Mouse (Mus musculus): ENCODE measurements around the gene Acvr1b.

The Acvr1b gene

DNA sequence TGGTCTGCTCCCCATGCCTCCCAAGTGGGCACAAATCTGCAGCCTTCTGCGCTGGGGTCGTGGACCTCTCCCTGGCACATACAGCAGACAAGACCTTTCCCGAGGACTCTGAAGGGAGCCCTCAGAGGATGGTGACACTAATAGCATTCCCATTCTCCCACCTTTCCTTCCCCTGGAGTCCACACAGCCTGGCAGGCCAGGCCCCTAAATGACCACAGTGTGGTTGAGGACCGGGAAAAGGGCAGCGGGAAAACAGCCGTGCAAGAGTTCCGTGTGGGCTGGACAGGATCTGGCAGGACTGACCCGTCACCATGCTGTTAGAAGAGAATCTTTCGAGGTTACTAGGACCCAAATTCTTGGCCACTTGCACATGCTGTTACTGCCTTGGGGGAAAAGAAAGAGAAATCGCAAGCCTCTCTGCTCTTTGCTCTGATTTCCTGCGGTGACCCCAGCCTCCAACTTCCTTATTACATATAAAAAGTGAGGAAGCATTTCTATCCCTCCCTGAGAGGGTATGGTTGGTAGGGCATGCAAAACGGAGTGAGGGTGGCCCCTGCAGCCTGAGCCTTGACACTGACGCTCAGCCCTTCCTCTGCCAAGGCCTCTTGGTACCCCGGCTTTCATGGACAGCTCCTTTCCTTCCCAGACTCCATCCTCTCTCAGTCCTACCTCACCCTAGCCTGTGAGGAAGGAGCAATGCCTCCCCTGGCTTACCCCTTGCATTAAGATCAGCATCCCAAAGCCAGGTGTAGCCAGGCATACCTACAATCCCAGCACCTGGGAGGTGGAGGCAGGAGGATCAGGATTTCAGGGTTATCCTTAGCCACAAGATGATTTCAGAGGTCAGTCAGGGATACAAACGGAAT, 27.5 kb upstream of the Acvr1b start:
- DNase-seq (ENCODE audit: low spot score): no peak

DNA sequence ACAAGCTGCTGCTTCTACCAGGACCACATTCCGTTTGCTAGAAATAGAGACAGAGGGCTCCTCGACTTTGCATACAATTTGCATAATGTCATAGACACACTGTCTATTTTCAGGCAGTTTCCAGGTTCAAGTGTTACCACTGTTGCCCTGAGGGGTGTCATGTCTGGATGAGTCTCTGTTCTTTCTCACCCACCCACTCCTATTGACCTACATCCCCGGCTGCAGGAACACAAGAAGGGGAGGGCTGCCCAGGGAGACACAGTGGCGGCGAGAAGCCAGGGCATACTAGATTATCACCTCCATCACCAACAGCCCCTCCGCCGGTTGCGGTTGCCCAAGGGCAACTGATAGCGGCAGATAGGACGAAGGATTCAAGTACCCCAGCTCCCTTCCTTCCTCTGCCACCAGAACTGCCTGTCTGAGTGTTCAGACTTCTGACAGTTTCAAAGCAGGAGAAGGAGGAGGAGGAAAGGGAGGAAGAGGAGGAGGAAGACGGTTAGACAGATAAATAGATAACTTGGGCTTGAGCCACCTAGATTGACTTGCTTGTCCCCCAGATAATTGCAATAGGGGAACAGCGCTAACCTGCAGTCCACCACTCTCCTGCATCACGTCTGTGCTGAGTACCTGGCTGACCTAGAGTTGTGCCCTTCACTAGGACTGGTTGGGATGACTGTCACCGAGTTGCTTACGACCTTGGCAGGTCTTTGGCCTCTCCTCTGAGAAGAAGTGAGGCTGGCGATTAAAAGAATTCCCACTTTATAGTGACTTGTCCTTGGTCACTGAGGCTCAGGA, 26.6 kb upstream of the Acvr1b start:
- DNase-seq (ENCODE audit: low spot score): no peak

DNA sequence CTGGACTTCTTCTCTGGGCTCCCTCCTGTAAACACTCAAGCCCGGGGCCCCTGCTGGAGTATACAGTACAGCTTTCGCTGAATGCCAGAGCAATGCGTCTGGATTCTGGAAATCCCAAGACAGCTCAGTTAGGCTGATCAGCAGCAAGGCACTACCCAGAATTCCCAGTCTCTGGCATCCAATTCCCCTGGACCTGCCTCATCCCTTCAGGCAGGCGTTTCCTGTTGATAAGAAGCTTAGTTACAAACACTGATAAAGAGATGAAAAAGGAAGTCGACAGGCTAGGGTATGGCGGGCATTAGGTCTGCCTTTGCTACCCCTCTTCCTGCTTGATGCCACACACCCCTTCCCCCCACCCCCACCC, 26.0 kb upstream of the Acvr1b start:
- DNase-seq (ENCODE audit: low spot score): no peak

DNA sequence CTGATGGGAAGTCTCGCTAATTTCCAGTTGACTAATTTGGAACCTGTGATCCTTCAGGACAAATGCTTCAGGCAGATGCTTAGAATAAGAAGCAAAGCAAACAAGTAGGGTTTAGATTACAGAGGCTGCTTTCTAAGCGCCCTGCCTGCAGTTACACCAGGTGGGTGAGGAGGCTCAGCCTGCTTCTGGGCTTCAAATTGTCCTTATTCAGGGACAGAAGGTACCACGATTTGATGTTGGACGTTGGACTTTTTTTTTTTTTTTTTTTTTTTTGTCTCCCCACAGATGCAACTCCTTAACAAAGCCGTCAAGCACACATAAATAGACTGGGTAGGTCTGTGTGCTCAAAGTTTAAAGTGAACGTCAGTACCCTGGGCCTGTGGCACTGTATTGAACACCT, 25.3 kb upstream of the Acvr1b start:
- DNase-seq (ENCODE audit: low spot score): no peak

DNA sequence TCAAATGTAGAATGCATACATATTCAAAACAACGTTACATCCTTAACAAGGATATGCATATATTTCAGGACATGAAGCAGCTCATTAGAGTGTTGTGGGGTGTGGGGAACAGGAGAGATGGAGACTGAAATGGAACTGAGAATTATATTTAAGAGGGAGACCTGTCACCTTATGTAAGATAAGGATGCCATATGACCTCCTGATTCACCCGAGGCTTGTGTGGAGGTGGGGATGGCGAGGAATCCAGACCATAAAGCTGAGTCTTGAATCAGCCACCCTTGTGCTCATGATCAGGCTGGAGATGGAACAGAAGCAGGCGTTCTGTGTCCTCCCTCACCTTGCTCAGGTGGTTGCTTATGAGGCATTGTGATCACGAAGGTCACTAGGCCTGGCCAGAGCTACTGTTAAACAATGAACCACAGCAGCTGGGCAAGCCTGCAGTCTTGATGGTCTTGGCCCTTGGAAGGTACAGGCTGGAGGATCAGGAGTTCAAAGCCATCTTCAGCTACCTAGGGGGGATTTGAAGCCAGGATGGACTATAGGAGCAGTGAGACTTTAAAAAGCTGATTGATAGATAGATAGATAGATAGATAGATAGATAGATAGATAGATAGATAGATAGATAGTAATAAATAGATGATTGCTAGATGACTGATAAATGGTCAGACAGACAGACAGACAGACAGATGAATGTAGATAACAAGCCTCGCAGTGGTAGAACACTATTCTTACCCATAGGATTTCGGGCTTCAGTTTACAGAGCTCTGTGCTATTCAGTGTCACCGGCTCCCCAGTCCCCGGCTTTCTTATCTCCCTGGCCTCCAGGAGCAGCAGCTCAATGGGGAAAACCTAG, 22.2 kb upstream of the Acvr1b start:
- no peak for DNase-seq (ENCODE audit: low spot score)

DNA sequence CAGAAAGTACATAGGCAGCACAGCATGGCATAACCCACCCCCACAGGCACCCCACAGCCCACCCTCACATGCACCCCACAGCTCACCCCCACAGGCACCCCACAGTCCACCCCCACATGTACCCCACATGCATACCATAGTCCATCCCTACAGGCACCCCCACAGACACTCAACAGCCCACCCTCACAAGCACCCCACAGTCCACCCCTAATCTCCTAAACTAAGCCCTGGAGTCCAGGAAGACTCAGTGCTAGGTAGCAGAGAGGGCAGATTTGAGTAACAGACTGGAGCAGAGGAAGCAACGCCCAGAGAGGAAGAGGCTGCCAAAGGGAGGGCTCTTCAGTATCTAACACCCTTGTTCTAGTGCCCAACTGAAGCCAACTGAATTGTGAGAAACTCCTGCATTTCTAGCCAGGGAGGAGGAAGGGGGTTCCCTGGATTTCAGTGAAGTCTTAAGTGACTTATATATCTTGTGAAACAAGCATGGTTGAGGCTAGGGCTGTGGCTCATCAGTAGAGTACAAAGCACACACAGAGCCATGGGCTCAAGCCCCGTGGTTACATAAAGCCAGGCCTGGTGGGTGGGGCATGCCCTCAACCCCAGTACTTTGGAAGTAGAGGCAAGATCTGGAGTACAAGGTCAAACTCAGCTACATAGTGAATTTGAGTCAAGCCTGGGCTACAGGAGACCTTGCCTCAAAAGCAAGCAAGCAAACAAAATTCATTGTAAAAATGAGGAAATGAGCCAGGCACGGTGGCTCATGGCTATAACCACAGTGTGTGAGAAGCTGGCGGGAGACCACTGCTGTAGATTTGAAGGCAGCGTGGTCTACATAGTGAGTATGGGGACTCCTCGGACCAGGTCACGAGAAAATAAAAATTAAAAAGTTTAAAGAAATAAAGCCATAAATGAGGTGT, 18.9 kb upstream of the Acvr1b start:
- no peak for DNase-seq (ENCODE audit: low spot score)

DNA sequence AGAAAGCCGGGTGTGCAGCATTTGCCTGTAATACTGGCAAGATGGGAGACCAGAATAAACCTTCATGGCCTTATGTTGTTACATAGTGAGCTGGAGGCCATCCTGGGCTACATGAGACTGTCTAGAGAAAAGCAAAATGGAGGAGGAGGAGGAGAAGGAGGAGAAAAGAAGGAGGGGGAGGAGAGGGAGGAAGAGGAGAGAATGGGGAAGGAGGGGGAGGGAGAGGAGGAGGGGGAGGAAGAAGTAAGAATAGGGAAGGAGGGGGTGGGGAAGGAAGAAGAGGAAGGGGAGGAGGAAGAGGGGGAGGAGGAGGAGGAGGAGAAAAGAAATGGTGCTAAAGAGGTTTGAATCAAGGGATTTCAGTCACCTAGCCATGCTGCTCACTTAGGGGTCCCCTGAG, 13.7 kb upstream of the Acvr1b start:
- no peak for DNase-seq (ENCODE audit: low spot score)

DNA sequence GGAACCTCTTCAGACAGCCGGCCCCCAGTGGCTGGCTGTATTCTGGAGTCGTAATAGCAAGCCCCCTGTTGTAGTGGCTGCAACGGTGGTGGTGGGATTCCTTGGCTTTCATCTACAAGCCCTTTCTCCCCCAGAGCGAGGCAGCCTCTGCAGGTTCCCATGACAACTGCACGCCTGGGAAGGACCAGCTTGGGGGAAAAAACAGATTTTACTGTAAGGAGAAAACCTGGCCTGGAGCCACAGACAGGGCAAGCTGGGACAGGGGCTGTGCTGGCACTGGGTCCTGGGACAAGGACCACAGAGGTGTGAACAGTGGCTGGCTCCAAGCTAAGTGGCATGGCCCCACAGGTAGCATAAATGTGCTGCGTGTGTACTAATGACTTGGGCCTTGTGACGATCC, 13.3 kb upstream of the Acvr1b start:
- no peak for DNase-seq (ENCODE audit: low spot score)

DNA sequence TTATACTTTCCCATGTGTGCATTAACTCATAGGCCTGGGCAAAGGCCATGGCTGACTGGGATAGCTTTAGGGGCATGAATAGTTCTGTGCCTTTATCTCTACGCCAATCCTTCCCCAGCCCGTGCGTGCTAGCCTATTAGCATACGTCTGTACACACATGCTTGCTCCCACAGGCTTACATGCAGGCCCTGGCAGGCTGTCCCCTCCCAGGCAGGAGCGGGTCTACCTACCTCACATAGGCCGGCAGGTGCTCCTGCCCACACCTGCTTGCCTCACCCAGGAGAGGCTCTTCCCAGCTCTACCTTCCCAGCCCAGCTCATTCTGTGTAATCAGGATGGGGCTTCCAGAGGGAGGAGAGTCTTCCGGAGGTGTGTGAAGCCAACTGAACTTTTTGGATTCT, 12.3 kb upstream of the Acvr1b start:
- no peak for DNase-seq (ENCODE audit: low spot score)

DNA sequence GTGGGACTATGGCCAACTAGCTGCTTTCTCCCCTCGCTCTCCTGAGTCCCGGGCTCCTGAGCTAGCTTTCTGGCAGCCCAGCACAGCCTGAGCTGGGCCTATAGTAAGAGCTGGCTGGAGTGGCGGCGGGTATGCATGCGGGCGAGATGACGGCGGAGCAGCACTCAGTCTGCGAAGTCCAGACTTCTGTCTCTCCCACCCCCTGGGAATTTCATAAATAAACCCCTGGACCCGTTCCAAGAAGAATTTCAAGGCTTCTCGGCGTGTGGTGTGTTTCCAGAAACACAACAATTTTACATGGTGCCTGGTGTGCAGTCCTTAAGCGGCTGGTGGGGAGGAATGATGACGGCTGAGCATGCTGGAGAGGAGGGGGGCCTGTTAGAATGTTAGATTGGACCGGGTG, 10.8 kb upstream of the Acvr1b start:
- no peak for DNase-seq (ENCODE audit: low spot score)

DNA sequence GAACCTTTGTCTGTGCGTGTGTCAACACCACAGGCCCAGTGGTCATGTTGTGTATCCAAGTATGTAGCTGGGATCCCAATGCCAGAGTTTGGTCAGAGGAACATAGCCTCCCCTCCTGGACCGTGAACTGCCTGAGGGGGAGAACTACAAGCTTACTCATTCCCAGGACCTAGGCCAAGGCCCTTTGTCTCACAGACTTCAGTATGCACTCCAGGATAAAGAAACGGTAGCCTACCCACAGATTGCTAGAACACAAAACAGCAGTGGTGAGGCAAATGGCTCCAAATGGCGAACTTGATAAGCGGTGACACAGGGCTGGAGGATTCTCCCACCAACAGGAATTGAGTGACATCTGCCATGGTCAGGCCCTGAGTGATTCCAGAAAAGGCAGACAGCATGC, 10.0 kb upstream of the Acvr1b start:
- no peak for DNase-seq (ENCODE audit: low spot score)

DNA sequence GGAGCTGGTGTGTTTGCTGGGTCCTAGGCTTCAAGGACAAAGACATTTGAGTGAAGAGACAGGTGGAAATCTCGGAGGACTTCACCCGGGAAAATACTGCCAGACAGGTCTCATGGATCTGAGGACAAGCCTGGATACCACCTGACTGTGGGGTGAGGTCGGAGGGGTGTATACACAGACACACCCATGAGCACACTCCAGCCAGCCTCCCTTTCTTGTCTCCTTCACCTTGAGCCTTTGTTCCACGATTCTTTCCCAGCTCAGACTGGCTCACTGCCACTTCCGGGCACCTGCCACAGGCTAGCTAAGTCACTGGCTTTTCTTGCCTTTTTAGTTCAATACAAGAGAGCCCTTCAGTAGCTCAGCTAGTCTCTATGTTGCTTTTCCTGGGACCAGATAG, 9.6 kb upstream of the Acvr1b start:
- DNase-seq (ENCODE audit: low spot score): no peak

DNA sequence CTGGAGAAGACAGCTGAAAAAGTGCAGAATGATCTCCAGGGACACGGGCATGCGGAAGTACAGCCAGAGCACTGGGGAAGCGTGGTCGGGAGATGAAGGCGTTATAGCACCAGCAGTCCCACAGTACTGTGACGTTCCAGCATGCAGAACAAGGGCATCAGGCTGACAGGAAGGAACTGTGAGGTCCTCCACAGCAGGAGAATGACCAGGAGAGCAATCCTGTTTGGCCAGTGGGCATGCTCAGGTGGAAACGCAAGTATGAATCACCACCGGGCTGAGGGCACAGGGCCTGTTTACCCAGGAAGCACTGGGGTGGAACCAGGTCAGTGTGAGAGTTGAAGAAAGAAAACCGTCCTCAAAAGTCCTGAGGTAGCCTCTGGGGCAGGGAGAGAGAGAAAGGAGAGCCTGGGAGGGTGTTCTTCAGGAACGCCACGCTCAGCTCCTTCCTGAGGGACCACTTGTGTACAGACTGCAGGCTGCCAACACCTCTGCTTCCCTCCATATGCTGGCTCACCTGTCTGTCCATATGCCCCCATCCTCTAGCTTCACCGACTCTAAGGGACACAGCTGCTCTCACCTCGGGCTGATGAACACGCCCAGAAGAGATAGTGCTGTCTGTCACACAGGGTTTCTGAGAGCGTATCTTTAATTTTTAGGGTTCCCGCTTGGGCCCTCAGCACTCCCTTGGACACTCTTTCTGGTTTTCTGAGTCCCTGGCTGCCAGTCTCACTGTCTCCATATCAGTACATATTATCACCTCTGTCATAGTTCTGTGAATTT, 8.0 kb upstream of the Acvr1b start:
- DNase-seq (ENCODE audit: low spot score): no peak

DNA sequence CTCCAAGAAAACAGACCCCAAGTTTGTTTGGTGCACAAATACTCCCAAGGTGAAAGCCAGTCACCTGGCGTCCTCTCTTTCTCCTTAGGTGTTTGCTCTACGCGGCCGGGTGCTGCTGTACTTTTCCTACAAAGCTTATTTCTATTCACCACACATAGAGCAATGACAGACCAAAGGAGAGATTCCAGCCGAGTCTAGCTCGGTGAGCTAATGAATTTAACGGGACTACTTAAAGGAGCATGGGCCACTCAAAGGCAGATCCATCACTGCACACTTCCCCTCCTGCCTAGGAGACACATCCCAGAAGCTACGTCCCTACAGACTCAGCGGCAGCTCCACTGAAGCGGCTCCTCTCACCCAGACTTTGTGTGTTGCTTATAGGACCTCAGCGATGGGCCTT, 6.3 kb upstream of the Acvr1b start:
- no peak for DNase-seq (ENCODE audit: low spot score)

DNA sequence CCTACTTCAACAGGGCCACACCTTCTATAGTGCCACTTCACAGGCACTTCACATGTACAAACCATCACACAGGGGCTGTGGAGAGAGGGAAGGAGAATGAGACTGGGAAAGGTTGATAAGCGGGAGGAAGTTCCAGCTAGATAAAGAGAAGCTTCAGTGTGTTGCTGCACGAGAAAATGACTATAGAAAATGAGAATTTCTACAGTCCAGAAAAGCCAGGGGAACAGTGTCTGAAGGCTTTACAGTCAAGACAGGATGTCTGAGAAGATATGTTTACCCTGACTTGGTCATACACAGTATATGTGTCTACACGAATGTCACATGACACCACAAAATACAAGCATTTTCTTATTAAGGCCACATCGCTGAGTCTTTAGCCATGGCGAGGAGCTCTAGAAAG, 4.0 kb upstream of the Acvr1b start:
- DNase-seq (ENCODE audit: low spot score): no peak

DNA sequence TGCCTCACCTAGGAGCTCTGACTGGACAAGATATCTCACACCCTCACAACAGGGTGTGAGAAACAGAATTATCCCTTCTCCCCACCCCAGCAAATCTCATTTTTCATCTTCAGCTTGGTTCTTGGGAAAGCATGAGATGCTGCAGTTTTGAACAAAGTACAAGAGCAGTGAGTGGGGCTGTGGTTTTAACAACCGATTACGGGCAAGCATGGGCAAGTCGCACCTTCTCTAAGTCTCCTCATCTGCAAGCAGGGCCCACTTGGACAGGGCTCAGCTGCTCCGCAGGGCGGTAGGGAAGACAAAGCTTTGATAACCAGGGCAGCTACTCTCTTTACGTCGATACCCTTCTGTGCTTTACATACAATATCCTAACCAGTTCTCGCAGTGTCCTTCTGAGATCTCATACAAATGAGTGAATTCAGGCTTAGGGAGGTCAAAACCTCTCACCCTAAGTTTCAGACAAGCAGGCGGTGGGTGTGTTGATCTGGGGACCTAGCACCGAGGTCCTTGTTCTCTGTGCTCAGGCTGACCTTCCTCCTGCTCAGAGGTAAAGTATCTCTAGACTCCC, 3.4 kb upstream of the Acvr1b start:
- no peak for DNase-seq (ENCODE audit: low spot score)

DNA sequence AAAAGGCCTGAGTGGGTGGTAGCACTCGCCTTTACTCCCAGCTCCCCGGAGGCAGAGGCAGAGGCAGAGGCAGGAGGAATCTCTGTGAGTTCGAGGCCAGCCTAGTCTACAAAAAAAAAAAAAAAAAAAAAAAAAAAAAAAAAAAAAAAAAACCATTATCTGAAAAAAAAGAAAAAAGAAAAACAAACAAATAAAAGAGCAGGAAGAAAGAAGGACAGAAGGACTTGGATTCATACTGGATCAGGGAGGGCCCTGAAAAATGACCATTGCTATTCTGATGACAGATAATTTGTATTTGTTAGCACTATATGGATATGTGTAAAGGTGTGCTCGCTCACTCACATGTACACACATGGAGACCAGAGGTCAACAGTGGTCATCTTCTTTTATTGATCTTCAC, 2.6 kb upstream of the Acvr1b start:
- DNase-seq (ENCODE audit: low spot score): no peak

DNA sequence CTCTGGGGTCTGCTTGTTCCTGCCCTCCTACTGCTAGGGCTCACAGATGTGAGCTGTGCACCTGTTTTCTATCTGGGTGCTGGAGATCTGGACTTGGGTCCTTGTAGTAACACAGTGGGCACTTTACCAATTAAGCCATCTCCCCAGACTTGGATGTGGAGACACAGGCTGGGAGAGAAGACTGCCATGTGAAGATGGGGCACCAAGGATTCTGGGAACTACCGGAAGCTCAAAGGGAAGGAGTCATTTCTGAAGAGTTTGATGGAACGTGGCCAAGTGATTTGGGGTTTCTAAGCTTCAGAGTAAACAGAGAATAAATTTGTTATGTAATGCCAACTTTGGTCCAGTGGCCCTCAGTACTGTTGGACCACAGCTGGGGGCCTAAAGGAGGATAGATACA, 1.9 kb upstream of the Acvr1b start:
- DNase-seq (ENCODE audit: low spot score): no peak

DNA sequence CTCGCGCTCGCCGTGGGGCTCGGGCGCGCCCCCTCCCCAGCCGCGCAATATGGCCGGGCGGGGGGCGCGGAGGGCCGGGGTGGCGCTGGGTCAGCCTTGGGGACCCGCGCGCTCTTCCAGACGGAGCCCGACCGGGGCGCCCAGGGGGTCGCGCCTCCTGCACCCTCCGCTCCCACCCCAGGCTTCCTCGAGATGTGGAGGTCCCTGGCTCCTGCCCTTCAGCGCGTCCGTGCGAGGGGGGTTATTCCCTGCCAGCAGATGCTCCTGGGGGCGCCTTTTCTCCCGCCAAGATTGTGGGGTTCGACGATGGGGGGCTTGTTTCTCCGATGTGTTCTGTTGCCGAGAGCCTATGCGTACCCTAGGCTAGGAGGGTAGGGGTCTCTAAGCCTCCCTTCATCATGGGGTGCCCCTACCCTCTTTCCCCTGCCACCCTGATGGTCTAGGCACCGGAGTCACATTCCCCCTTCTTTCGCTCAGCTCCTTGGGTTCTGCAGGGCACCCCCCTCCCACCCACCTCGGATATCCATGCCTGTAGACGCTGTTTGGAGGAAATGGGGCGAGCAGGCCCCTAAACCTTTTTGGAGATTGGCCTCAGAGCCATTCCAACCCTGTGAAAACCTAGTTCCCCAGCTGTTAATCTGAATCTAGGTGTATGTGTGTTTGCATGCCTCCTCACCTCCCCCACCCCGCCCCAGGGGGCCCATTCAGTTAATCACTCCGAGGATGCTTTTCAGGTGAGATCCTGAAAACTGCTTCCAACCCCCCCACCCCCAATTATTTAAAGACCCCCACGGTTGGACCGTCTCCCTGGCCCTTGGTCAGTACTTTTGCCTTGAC, 645 bp downstream of the Acvr1b start:
- no peak for DNase-seq (ENCODE audit: low spot score)

DNA sequence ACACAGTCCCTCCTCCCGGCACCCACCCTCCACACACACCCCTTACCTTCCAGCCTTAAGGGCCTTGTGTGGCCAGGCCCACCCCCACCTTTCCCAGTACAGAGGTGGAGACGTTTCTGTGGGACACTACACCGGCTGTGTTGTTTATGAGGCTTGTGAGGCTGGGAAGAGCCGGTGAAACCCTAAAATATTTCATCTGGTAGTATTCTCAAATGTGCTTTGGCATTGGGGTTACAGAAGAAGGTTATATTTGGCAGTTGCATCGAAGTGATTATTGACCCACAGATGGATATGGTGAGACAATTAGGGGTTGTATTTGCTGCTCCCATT, 1.2 kb downstream of the Acvr1b start:
- DNase-seq (ENCODE audit: low spot score): no peak
